Mouse (Mus musculus): ENCODE results near the gene Insyn1.

DNA sequence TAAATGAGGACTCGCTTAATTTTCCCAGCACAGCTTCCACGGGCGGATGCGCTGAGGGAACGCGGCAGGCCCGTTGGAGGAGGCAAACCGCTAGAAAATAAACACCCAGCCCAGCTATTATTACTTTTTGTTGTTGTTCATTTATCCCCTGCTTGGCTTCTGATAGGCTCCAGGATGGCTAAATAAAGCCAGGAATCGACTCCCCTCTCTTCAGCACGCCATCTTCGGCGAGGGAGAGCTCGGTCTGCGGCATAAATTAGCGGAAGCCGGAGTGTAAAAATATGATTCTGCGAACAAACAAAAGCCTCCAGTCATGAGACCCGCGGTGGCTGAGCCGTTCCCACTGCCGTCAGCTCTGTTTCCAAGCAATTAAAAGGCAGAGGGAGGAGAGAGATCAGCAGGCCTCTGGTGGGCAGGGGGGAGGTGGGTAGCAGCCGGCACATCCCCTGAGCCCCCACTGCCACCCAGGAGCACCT, 49.4 kb upstream of the Insyn1 start:
- TF ChIP-seq CTCF (IDR thresholded peaks at IDR 0.05; ENCODE audit: control insufficient read depth, insufficient read depth, low read length), result no peak
- no peak for TF ChIP-seq POLR2A (IDR thresholded peaks at IDR 0.05; ENCODE audit: borderline replicate concordance, control insufficient read depth, low read depth, low read length)
